Mouse (Mus musculus): ENCODE data around the gene Smad6. TPM values are rescaled to one million over a fixed set of nuclear protein-coding genes. Genes with fewer than 3 reads are reported as not detected.

The Smad6 gene
- polyA plus RNA-seq, 1 experiment from 2014 or later = 10.8 TPM

DNA sequence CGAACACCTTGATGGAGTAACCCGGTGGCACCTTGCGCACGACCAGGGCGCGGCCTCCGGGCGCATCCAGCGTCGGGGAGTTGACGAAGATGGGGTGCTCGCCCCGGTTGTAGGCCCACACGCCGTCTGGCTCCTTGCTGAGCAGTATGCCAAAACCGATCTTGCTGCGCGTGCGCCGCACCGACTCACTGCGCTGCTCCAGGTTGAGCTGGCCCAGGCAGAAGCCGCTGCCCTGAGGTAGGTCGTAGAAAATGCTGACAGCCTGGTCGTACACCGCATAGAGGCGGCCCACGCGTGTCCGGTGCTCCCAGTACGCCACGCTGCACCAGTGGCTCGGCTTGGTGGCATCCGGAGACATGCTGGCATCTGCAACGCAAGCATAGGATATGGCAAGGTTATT is 68.2 kb downstream of the Smad6 start:
- H3K4me1 ChIP-seq = peaks cover 40% of the 10 kb centered on the region
- peaks cover 20% of the 10 kb centered on the region; the same call in 1 of the 2 replicates for H3K36me3 ChIP-seq
- no peak overlapping the region for H3K4me3 ChIP-seq (replicated peaks)
- no peaks in the 10 kb centered on the region for H3K27me3 ChIP-seq (replicated peaks)
- no peak overlapping the region for H3K27ac ChIP-seq
- 72% methylated on average over 35 of the region's 35 CpGs for WGBS
- H3K9me3 ChIP-seq = no peaks in the 10 kb centered on the region
- ATAC-seq (ENCODE audit: insufficient read depth, low FRiP score, low read depth) = no peak
- H3K4me2 ChIP-seq = no peak overlapping the region
- no peak overlapping the region for H3K9ac ChIP-seq

DNA sequence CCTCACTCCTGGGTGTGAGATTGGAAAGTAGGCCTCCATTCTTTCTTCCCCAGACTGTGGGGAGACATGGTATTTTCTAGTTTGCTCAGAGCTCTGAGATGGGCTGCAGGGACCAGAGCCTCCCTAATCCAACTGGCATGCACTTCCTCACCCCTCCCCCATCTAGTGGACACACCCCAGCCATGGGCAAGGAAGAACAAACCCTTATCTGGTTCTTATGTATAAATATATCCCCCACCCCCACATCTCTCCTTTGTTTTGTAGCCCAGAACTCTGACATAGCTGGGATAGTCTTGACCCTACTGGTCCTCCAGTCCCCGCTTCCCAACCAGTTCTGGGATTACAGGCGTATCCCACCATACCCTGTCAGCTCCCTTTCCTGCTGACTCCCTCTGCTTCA is 69.3 kb downstream of the Smad6 start:
- no peak overlapping the region for H3K4me3 ChIP-seq (replicated peaks)
- WGBS = 74% methylated on average over 2 of the region's 2 CpGs
- H3K27ac ChIP-seq = no peak overlapping the region
- H3K27me3 ChIP-seq (replicated peaks) = no peaks in the 10 kb centered on the region
- H3K9me3 ChIP-seq = no peaks in the 10 kb centered on the region
- no peak overlapping the region for H3K4me2 ChIP-seq
- peaks cover 30% of the 10 kb centered on the region for H3K4me1 ChIP-seq
- H3K36me3 ChIP-seq = peaks cover 20% of the 10 kb centered on the region; the same call in 1 of the 2 replicates
- no peak for ATAC-seq (ENCODE audit: insufficient read depth, low FRiP score, low read depth)
- no peak overlapping the region for H3K9ac ChIP-seq

- 15% methylated on average over 4 of the region's 4 CpGs for WGBS
- peak overlapping the region; percentile 48; the same call in 1 of the 2 replicates for H3K27ac ChIP-seq
- H3K9ac ChIP-seq = no peak overlapping the region
- H3K4me3 ChIP-seq (replicated peaks) = no peak overlapping the region
- ATAC-seq (ENCODE audit: insufficient read depth, low FRiP score, low read depth) = 0 out of 2 replicates have a peak, but pooled peaks have one; percentile 32
- peaks cover 16% of the 10 kb centered on the region for H3K4me1 ChIP-seq
- H3K4me2 ChIP-seq = no peak overlapping the region
- no peaks in the 10 kb centered on the region for H3K9me3 ChIP-seq
- peaks cover 20% of the 10 kb centered on the region; the same call in 1 of the 2 replicates for H3K36me3 ChIP-seq
- no peaks in the 10 kb centered on the region for H3K27me3 ChIP-seq (replicated peaks)
These were observed 71.5 kb downstream of the Smad6 start for GRCm38 (mm10) chr9:63950357-63950756.

DNA sequence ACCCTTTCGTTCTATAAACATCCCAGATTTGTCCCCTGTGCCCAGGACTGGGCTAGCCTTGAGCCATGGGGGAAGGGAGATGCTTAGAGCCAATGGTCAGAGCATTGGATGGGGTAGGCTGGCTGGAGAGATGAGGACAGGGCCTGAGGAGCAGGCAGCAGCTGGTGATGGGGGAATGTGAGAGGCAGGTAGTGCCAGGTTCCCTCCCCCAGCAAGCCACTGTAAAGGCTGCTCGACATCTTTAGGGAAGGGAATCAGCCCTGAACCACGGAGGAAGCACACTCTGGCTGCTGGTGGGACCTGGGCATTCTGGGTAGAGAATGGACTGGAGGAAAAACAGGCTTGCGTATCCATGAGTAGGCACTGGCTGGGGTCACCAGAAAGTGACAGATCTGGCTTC is 72.5 kb downstream of the Smad6 start:
- Histone ChIP-seq H3K9me3 (no peaks in the 10 kb centered on the region), H3K36me3 (peaks cover 20% of the 10 kb centered on the region; the same call in 1 of the 2 replicates), H3K27me3 (replicated peaks) (no peaks in the 10 kb centered on the region), H3K4me3 (replicated peaks) (no peak overlapping the region), H3K27ac (peak overlapping the region; percentile 48; the same call in 1 of the 2 replicates), H3K4me2 (no peak overlapping the region), H3K4me1 (peaks cover 16% of the 10 kb centered on the region), H3K9ac (no peak overlapping the region)
- WGBS = 47% methylated on average over 4 of the region's 4 CpGs
- no peak for ATAC-seq (ENCODE audit: insufficient read depth, low FRiP score, low read depth)

DNA sequence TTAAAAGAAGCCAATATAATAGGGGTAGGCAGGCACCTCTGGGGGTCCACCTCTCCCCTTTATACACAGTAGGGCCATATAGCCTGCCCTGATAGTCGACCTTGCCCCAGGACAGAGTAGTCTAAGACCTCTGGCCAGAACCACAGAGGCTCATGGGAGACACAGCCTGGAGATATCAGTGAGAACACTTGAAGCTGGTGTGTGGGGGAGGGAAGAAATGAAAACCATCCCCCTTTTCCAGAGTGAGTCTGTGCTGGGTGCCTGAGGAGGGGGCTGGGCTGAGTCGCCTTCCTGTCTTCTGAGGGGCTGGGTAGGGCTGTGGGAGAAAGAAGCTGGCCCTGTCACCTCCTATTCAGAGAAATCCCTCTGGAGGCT is 79.3 kb downstream of the Smad6 start:
- Histone ChIP-seq H3K9ac (no peak overlapping the region), H3K4me3 (replicated peaks) (no peak overlapping the region), H3K4me1 (peaks cover 15% of the 10 kb centered on the region), H3K27me3 (replicated peaks) (no peaks in the 10 kb centered on the region), H3K9me3 (no peaks in the 10 kb centered on the region), H3K27ac (no peak overlapping the region), H3K36me3 (no peaks in the 10 kb centered on the region), H3K4me2 (no peak overlapping the region)
- ATAC-seq (ENCODE audit: insufficient read depth, low FRiP score, low read depth) = no peak
- 62% methylated on average over 2 of the region's 2 CpGs for WGBS

DNA sequence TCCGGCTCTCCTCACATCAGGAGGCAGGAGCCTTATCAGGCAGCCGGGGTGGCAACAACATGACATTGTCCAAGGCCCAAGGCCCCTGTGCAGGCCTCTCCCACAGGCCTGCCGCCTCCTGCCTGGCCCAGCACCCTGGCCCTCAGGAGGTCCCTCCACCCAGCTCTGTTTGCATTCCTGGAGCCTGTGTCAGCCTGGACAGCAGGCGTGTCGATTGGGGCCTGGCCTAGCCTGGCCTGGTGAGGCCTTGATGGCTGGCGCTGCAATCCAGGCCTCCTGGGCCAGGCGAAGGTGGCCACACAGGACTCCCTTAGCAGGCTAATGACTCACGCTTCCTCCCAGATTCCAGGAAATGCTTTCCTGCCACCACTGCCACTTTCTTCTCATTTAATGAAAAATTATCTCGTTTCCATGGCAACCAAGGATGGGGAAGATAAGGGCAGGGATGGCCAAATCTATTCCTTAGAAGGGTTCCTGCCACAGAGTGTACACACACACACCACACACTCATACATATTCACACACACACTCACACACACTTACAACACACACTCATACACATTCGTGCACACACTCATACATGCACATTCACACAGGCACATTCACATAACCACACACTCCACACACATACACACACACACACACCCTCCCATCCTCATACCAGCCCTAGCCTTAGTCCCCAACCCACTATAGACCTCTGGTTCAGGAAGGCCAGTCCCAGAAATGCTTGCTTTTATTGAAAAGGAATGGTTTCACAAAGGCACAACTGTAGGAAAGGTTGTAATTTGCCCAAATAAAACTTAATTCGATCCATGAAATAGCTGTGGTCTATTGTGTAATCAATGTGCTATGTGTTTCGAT is 79.9 kb downstream of the Smad6 start:
- WGBS = 47% methylated on average over 12 of the region's 12 CpGs
- Histone ChIP-seq H3K27me3 (replicated peaks) (no peaks in the 10 kb centered on the region), H3K36me3 (no peaks in the 10 kb centered on the region), H3K4me2 (no peak overlapping the region), H3K9ac (no peak overlapping the region), H3K27ac (peak overlapping the region; percentile 78), H3K4me1 (peaks cover 15% of the 10 kb centered on the region), H3K9me3 (no peaks in the 10 kb centered on the region), H3K4me3 (replicated peaks) (no peak overlapping the region)
- peak; percentile 92 for ATAC-seq (ENCODE audit: insufficient read depth, low FRiP score, low read depth)

DNA sequence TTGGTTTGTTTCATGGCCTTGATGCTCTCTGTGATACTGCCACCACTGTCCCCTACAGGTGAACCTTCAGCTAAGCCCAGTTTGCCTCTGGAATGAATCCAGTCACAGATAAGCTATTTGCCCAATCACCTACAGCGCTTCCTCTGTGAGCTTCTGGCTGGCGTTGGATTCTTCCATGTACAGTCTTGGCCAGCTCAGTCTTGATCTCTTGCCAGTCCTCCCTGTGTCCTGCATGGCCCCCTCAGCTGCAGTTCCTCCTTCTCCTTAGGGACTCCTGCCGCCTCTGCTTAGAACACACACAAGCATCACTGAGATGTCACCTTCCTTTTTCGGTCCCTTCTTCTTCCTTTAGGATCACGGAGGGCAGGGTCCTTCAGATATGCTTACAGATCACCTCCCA is 85.6 kb downstream of the Smad6 start:
- Histone ChIP-seq H3K36me3 (no peaks in the 10 kb centered on the region), H3K4me1 (peaks cover 2% of the 10 kb centered on the region; the same call in 1 of the 2 replicates), H3K4me3 (replicated peaks) (no peak overlapping the region), H3K4me2 (no peak overlapping the region), H3K9ac (no peak overlapping the region), H3K9me3 (no peaks in the 10 kb centered on the region), H3K27ac (no peak overlapping the region), H3K27me3 (replicated peaks) (no peaks in the 10 kb centered on the region)
- WGBS = 70% methylated on average over 5 of the region's 5 CpGs
- no peak for ATAC-seq (ENCODE audit: insufficient read depth, low FRiP score, low read depth)

- no peaks in the 10 kb centered on the region for H3K9me3 ChIP-seq
- H3K9ac ChIP-seq = no peak overlapping the region
- no peak for ATAC-seq (ENCODE audit: insufficient read depth, low FRiP score, low read depth)
- WGBS = 40% methylated on average over 5 of the region's 5 CpGs
- no peak overlapping the region for H3K4me3 ChIP-seq (replicated peaks)
- no peaks in the 10 kb centered on the region for H3K36me3 ChIP-seq
- H3K4me1 ChIP-seq = peaks cover 2% of the 10 kb centered on the region; the same call in 1 of the 2 replicates
- no peak overlapping the region for H3K4me2 ChIP-seq
- H3K27ac ChIP-seq = no peak overlapping the region
- H3K27me3 ChIP-seq (replicated peaks) = no peaks in the 10 kb centered on the region
These were observed 88.8 kb downstream of the Smad6 start for GRCm38 (mm10) chr9:63933068-63933467.

GRCm38 (mm10) chr9:63927340-63928049 is 94.4 kb downstream of the Smad6 start:
- Histone ChIP-seq H3K4me3 (replicated peaks) (peak overlapping the region; percentile 25), H3K4me2 (peak overlapping the region; percentile 68), H3K27ac (peak overlapping the region; percentile 61; the same call in 1 of the 2 replicates), H3K9me3 (no peaks in the 10 kb centered on the region), H3K4me1 (peaks cover 17% of the 10 kb centered on the region), H3K9ac (no peak overlapping the region), H3K27me3 (replicated peaks) (no peaks in the 10 kb centered on the region), H3K36me3 (no peaks in the 10 kb centered on the region)
- ATAC-seq (ENCODE audit: insufficient read depth, low FRiP score, low read depth) = 0 out of 2 replicates have a peak, but pooled peaks have one; percentile 56
- WGBS = 6% methylated on average over 34 of the region's 34 CpGs

DNA sequence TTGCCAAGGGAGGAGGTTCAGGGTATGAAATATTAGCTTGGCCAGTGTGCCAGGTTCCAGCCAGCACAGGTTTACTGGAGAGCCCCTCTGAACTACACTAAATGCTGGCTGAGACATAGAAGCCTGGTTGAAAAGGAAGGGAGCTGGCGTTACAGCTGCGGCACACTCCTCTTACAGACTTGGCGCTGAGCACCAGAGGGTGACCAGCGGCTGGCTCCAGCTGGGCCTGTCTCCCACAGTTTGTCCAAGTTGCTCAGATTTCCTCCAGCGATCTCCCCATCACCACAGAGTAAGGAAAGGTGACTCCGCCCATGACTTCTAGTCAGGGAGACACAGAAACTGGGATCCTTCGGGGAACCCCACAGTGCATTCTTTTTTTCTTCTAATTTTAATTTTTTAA is 95.5 kb downstream of the Smad6 start:
- ATAC-seq (ENCODE audit: insufficient read depth, low FRiP score, low read depth) = no peak
- Histone ChIP-seq H3K4me3 (replicated peaks) (no peak overlapping the region), H3K4me2 (no peak overlapping the region), H3K9me3 (no peaks in the 10 kb centered on the region), H3K4me1 (peaks cover 17% of the 10 kb centered on the region), H3K27me3 (replicated peaks) (no peaks in the 10 kb centered on the region), H3K27ac (no peak overlapping the region), H3K36me3 (no peaks in the 10 kb centered on the region), H3K9ac (no peak overlapping the region)
- WGBS = 59% methylated on average over 7 of the region's 7 CpGs

GRCm38 (mm10) chr9:63923190-63923717 is 98.6 kb downstream of the Smad6 start:
- Histone ChIP-seq H3K9me3 (no peaks in the 10 kb centered on the region), H3K36me3 (no peaks in the 10 kb centered on the region), H3K9ac (no peak overlapping the region), H3K4me1 (peaks cover 24% of the 10 kb centered on the region), H3K4me2 (no peak overlapping the region), H3K27me3 (replicated peaks) (no peaks in the 10 kb centered on the region), H3K4me3 (replicated peaks) (no peak overlapping the region), H3K27ac (no peak overlapping the region)
- ATAC-seq (ENCODE audit: insufficient read depth, low FRiP score, low read depth) = no peak
- 36% methylated on average over 9 of the region's 9 CpGs for WGBS

GRCm38 (mm10) chr9:63919708-63920107 is 102.2 kb downstream of the Smad6 start:
- no peak for ATAC-seq (ENCODE audit: insufficient read depth, low FRiP score, low read depth)
- H3K4me3 ChIP-seq (replicated peaks) = no peak overlapping the region
- peaks cover 13% of the 10 kb centered on the region for H3K4me1 ChIP-seq
- no peaks in the 10 kb centered on the region for H3K9me3 ChIP-seq
- H3K27me3 ChIP-seq (replicated peaks) = no peaks in the 10 kb centered on the region
- no peak overlapping the region for H3K4me2 ChIP-seq
- H3K27ac ChIP-seq = no peak overlapping the region
- H3K9ac ChIP-seq = no peak overlapping the region
- H3K36me3 ChIP-seq = no peaks in the 10 kb centered on the region
- 63% methylated on average over 3 of the region's 3 CpGs for WGBS
